Mouse (Mus musculus) neural tube, embryonic 12.5 days (tissue): ENCODE results near the gene Acss3. TPM values are rescaled to one million over a fixed set of nuclear protein-coding genes. Genes with fewer than 3 reads are reported as not detected.

Experiments used
- ATAC-seq: fragments of 200-750 bp; cut with Nextera tagmentation; 2 replicates; pipeline ENCODE4 v1.8.0; 2017; ENCODE audit warnings: low read depth, mild to moderate bottlenecking, moderate TSS enrichment, moderate library complexity; ENCODE audit not compliant: low FRiP score
- H3K27ac ChIP-seq: fragments of 300-500 bp; sonication (generic); 2 replicates; pipeline ENCODE4 v1.5.1; 2016
- H3K27me3 ChIP-seq: fragments of 300-500 bp; sonication (generic); replicated peaks from 2 replicates; pipeline ENCODE4 v1.6.1; 2016; ENCODE audit warnings: mild to moderate bottlenecking
- H3K36me3 ChIP-seq: fragments of 300-500 bp; sonication (generic); 2 replicates; pipeline ENCODE4 v1.6.1; 2016; ENCODE audit warnings: mild to moderate bottlenecking
- H3K4me1 ChIP-seq: fragments of 300-500 bp; sonication (generic); 2 replicates; pipeline ENCODE4 v1.6.1; 2016
- H3K4me2 ChIP-seq: fragments of 300-500 bp; sonication (generic); replicated peaks from 2 replicates; pipeline ENCODE4 v1.6.1; 2016; ENCODE audit warnings: mild to moderate bottlenecking
- H3K4me3 ChIP-seq: fragments of 300-500 bp; sonication (generic); 2 replicates; pipeline ENCODE4 v1.5.1; 2016
- H3K9ac ChIP-seq: fragments of 300-500 bp; sonication (generic); 2 replicates; pipeline ENCODE4 v1.6.1; 2016; ENCODE audit warnings: mild to moderate bottlenecking
- H3K9me3 ChIP-seq: fragments of 300-500 bp; sonication (generic); 2 replicates; pipeline ENCODE4 v1.6.1; 2016; ENCODE audit warnings: mild to moderate bottlenecking
- WGBS: fragments of 180-500 bp; shearing (Covaris S2); methylation state at CpG from one replicate; pipeline ENCODE4 v1.1.7; 2016; 5-methylcytosine and 5-hydroxymethylcytosine counted together
- polyA plus RNA-seq: library from polyadenylated mRNA; unstranded; fragments of >200 nt; fragmentation: Nextera tagmentation; extraction: Ambion mirVana; gene quantifications from 2 replicates; pipeline ENCODE4 v1.2.1, GENCODE M21; 2016

Acss3 gene
- 1.5 and 1.8 TPM in 2 replicates for polyA plus RNA-seq

DNA sequence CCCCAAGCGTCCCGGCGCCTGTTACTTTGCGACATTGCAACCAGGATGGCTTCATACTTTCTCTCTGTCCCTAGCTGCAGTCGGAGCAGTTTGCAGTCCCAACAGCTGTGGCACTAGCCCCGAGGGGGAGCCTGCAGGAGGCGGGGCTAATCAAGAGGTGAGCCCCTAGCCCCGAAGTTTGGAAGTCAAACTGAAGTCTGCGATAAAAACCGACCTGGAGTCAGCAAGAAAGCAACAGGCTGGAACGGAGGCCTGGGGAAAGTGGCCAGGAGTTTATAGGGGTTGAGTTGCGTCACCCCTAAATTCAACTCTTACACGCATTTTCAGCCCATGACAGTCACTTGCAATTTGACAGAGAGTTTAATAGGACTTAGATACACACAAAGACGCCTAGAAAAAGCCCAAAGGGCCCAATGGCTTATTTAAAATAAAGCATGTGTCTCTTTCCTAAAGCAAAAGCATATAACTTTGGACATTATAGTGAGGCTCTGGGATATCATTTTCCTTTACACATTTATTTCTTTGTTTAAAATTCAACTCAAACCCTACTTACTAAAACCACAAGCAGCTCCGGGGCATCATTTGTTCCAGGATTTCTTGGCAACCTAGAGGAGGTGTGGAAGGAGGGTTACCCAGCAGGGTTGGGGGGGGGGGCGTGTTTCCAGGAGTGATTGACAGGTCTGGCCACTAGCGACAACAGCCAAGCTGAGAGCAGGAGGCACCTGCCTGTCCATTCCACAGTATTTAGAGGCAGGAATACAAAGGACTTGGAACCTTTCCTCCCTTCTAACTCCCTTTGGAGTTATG is at the start of gene Acss3:
Gene Acss3, minus strand, starts transcription at position 140 of the 807 bp plus-strand sequence.
- no peaks in the 10 kb centered on the region for H3K27me3 ChIP-seq
- peaks cover 8% of the 10 kb centered on the region for H3K4me1 ChIP-seq
- no peak within 1 kb of the TSS for H3K27ac ChIP-seq
- WGBS, result 2% methylated on average over 17 of the region's 17 CpGs
- H3K4me2 ChIP-seq, result peak within 1 kb of the TSS; percentile 63
- peak within 1 kb of the TSS; percentile 37 for H3K4me3 ChIP-seq
- H3K9me3 ChIP-seq, result no peaks in the 10 kb centered on the region
- H3K9ac ChIP-seq, result peak within 1 kb of the TSS; percentile 54
- ATAC-seq, result peak; percentile 96
- no peaks in the 10 kb centered on the region for H3K36me3 ChIP-seq

GRCm38 (mm10) chr10:107172003-107172689 is 48.7 kb upstream of the Acss3 start:
- Histone ChIP-seq H3K4me3 (no peak overlapping the region), H3K4me1 (no peaks in the 10 kb centered on the region), H3K9ac (no peak overlapping the region), H3K27ac (no peak overlapping the region), H3K36me3 (no peaks in the 10 kb centered on the region), H3K27me3 (no peaks in the 10 kb centered on the region), H3K4me2 (no peak overlapping the region), H3K9me3 (no peaks in the 10 kb centered on the region)
- ATAC-seq, result no peak
- WGBS, result 77% methylated on average over 3 of the region's 3 CpGs

DNA sequence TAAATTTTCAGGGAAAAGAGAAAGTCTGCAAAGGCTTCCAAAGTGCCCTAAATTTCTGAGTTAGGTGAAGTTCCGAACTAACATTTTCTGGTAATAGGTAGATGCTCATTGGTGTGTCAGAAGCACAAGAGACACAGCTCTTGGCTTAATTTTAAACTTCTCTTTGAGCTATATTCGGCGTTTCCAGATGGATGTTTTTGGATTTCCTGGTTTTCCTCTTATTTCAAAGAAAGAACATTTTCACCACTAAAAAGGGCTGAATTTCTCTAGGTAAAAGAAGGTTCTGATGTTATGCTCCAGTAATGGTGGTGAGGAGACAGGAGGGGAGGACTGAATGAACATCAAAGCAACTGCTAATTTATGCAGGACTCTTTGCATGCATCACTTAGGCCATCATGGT is 43.0 kb upstream of the Acss3 start:
- Histone ChIP-seq H3K4me1 (no peaks in the 10 kb centered on the region), H3K4me3 (no peak overlapping the region), H3K4me2 (no peak overlapping the region), H3K27ac (no peak overlapping the region), H3K36me3 (no peaks in the 10 kb centered on the region), H3K9ac (no peak overlapping the region), H3K27me3 (no peaks in the 10 kb centered on the region), H3K9me3 (no peaks in the 10 kb centered on the region)
- ATAC-seq, result no peak
- WGBS, result 94% methylated on average over 3 of the region's 3 CpGs

DNA sequence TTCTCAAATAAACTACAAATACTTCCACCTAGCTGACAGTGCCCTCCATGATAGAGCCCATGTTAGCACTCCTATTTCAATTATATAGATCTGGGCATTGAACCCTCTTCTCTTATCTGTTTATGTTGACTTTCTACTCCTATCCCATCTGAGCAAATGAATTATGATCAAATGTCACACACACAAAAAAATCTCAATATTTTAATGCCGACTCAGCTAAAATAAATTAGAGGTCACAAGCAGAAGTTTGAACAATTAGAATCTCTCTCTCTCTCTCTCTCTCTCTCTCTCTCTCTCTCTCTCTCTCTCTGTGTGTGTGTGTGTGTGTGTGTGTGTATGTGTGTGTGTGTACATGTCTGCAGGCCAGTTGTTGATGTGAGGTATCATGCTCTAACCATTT is 25.3 kb upstream of the Acss3 start:
- no peak for ATAC-seq
- Histone ChIP-seq H3K9me3 (no peaks in the 10 kb centered on the region), H3K27me3 (no peaks in the 10 kb centered on the region), H3K27ac (no peak overlapping the region), H3K4me3 (no peak overlapping the region), H3K4me1 (no peaks in the 10 kb centered on the region), H3K4me2 (no peak overlapping the region), H3K36me3 (no peaks in the 10 kb centered on the region), H3K9ac (no peak overlapping the region)
- 90% methylated on average over 1 of the region's 1 CpGs for WGBS

DNA sequence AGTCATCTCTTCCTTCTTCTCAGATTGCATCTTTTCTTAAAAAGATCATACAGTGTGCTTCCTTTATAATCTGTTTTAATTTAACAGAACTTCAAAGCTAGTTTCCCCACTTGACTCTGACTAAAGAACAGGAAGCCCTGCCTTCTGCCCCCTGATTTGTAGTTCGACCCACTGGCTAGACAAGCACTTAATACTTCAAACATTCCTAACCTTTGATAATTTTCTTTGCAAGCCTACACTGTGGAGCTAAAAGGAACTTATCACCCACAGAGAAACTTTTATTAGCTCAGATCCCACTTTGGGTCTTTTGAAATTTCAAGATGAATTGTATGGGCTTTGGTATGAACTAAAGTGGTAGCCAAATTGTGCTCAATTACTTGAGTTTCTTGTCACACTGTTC is 20.5 kb upstream of the Acss3 start:
- H3K4me3 ChIP-seq, result no peak overlapping the region
- 74% methylated on average over 1 of the region's 1 CpGs for WGBS
- no peaks in the 10 kb centered on the region for H3K27me3 ChIP-seq
- no peak overlapping the region for H3K9ac ChIP-seq
- no peaks in the 10 kb centered on the region for H3K36me3 ChIP-seq
- no peak for ATAC-seq
- H3K27ac ChIP-seq, result no peak overlapping the region
- H3K4me1 ChIP-seq, result no peaks in the 10 kb centered on the region
- no peaks in the 10 kb centered on the region for H3K9me3 ChIP-seq
- H3K4me2 ChIP-seq, result no peak overlapping the region

- no peaks in the 10 kb centered on the region for H3K36me3 ChIP-seq
- 75% methylated on average over 1 of the region's 1 CpGs for WGBS
- H3K4me1 ChIP-seq, result no peaks in the 10 kb centered on the region
- H3K9ac ChIP-seq, result no peak overlapping the region
- no peak overlapping the region for H3K4me3 ChIP-seq
- H3K27ac ChIP-seq, result no peak overlapping the region
- H3K9me3 ChIP-seq, result no peaks in the 10 kb centered on the region
- no peak for ATAC-seq
- H3K4me2 ChIP-seq, result no peak overlapping the region
- no peaks in the 10 kb centered on the region for H3K27me3 ChIP-seq
Measured at GRCm38 (mm10) chr10:107142910-107143309, 19.4 kb upstream of the Acss3 start.

DNA sequence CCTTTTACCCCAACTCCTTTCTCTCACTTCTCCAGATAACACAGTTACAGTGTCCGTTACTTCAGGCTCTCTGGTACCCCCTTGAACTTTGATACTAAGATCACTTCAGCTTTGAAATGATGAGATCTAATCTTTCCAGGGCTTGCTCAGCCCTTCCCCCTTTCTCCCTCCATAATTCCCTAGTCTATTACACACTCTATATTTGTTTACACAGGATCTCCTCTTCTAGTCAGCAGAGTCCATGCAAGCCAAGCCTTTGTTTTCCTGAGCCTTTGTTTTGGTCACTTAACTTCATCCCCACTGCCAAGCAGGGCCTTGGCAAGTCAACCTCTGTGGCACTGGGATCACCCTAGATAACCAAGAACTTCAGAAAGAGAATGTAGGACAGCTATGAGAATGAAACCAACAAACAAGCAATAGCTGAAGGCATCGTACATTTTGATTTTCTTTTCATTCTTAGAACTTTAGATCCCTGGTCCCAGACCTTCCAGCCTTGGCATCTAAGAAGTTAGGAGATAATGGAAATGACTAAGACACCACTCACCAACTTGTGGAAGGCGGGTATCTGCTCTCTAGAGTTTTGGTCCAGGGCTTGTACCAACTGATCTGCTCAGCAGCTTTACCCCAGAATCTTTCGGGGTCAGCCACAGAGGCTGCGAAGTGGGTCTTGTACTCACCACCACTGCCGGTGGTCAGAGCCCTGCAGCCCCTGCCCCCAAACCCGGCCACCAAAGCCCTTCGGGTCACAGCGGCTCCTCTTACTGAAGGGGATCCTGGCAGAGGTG is 532 bp downstream of the Acss3 start:
- no peak overlapping the region for H3K27ac ChIP-seq
- 15% methylated on average over 9 of the region's 9 CpGs for WGBS
- peaks cover 8% of the 10 kb centered on the region for H3K4me1 ChIP-seq
- H3K4me2 ChIP-seq, result peak overlapping the region; percentile 63
- no peak for ATAC-seq
- H3K36me3 ChIP-seq, result no peaks in the 10 kb centered on the region
- H3K4me3 ChIP-seq, result peak overlapping the region; percentile 37
- H3K27me3 ChIP-seq, result no peaks in the 10 kb centered on the region
- peak overlapping the region; percentile 54 for H3K9ac ChIP-seq
- no peaks in the 10 kb centered on the region for H3K9me3 ChIP-seq

DNA sequence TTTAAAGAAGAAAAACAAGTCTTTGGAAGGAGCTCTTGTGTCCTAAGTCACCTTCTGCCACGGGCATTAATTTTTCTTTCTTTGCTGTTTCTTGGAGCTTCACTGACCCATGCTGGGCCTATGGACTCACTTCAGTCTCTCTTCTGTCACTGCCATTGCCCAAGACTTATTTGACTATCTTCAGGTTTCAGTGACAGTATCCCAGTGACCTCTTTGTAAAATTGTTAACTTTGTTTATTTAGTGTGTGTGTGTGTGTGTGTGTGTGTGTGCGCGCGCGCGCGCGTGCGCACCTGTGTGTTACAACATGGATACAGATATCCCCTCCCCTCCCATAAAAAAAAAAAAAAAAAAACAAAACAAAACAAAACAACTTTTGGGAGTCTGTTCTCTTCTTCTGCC is 2.2 kb downstream of the Acss3 start:
- H3K9ac ChIP-seq, result no peak overlapping the region
- H3K9me3 ChIP-seq, result no peaks in the 10 kb centered on the region
- no peak for ATAC-seq
- no peak overlapping the region for H3K4me3 ChIP-seq
- H3K27me3 ChIP-seq, result no peaks in the 10 kb centered on the region
- peaks cover 8% of the 10 kb centered on the region for H3K4me1 ChIP-seq
- H3K4me2 ChIP-seq, result no peak overlapping the region
- H3K36me3 ChIP-seq, result no peaks in the 10 kb centered on the region
- WGBS, result 97% methylated on average over 9 of the region's 9 CpGs
- no peak overlapping the region for H3K27ac ChIP-seq

- no peak overlapping the region for H3K9ac ChIP-seq
- H3K36me3 ChIP-seq, result no peaks in the 10 kb centered on the region
- WGBS, result 86% methylated on average over 2 of the region's 2 CpGs
- H3K4me1 ChIP-seq, result peaks cover 8% of the 10 kb centered on the region
- no peak overlapping the region for H3K4me2 ChIP-seq
- ATAC-seq, result no peak
- no peak overlapping the region for H3K27ac ChIP-seq
- no peaks in the 10 kb centered on the region for H3K27me3 ChIP-seq
- no peak overlapping the region for H3K4me3 ChIP-seq
- no peaks in the 10 kb centered on the region for H3K9me3 ChIP-seq
Measured at GRCm38 (mm10) chr10:107119135-107119534, 4.3 kb downstream of the Acss3 start.

- Histone ChIP-seq H3K4me1 (no peaks in the 10 kb centered on the region), H3K27ac (no peak overlapping the region), H3K36me3 (no peaks in the 10 kb centered on the region), H3K27me3 (no peaks in the 10 kb centered on the region), H3K4me3 (no peak overlapping the region), H3K9ac (no peak overlapping the region), H3K4me2 (no peak overlapping the region), H3K9me3 (no peaks in the 10 kb centered on the region)
- ATAC-seq, result no peak
- 77% methylated on average over 4 of the region's 4 CpGs for WGBS
Measured at GRCm38 (mm10) chr10:107116709-107117267, 6.7 kb downstream of the Acss3 start.

- ATAC-seq, result no peak
Measured at GRCm38 (mm10) chr10:107115930-107116642, 7.4 kb downstream of the Acss3 start.

More at GRCm38 (mm10) chr10:107115930-107116642, 7.4 kb downstream of the Acss3 start:
- Histone ChIP-seq H3K9me3 (no peaks in the 10 kb centered on the region), H3K36me3 (no peaks in the 10 kb centered on the region), H3K4me1 (no peaks in the 10 kb centered on the region), H3K27ac (no peak overlapping the region), H3K4me3 (no peak overlapping the region), H3K4me2 (no peak overlapping the region), H3K27me3 (no peaks in the 10 kb centered on the region), H3K9ac (no peak overlapping the region)
- 40% methylated on average over 1 of the region's 1 CpGs for WGBS
